Mouse (Mus musculus): ENCODE results near the gene Ccdc136.

DNA sequence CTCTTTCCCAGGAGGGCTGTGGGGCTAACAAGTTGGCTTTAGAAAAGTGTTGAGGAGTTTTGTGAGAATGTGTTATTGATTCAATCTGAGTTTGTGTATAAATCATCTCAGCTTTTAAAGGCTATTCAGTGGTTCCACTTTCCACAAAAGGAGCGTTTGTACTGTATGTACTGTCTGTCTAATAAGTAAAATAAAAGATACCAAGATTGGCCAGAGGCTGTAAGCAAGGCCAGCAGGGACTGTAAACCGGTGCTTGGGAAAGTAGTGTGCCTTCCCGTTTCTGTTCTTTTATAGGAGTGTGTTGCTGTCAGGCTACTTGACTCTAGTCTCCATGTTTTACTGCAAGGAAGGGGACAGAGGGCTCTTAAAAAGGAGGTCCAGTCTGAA lies 33.0 kb upstream of the Ccdc136 start:
- TF ChIP-seq CTCF (IDR thresholded peaks at IDR 0.05; ENCODE audit: borderline replicate concordance, extremely low read depth, insufficient read depth, insufficient read length): no peak
- no peak for TF ChIP-seq POLR2A (IDR thresholded peaks at IDR 0.05; ENCODE audit: borderline replicate concordance, extremely low read depth, insufficient read depth, insufficient read length, poor library complexity, severe bottlenecking)

All from brain, embryonic 14.5 days (tissue).